Mouse (Mus musculus) gastrocnemius, postnatal 10 days (tissue): Measurements from ENCODE around the gene Fgf3. TPM values are rescaled to one million over a fixed set of nuclear protein-coding genes. Genes with fewer than 3 reads are reported as not detected.

Experiments used
- DNase-seq: peaks from one replicate; pipeline ENCODE4 v3.0.0; 2021; ENCODE audit warnings: mixed read lengths
- long read RNA-seq, 2 experiments: library from polyadenylated mRNA; stranded (forward); transcript quantifications; one replicate each; pipeline ENCODE4 v2.0.0; 2021
- total RNA-seq, 2 experiments: library from RNA; stranded (reverse); gene quantifications; 2 replicates each; pipeline ENCODE4 v1.2.3; 2021

The Fgf3 gene
- not detected for total RNA-seq
- long read RNA-seq, experiment 1, result 0 reads
- long read RNA-seq, experiment 2, result 0 reads

GRCm38 (mm10) chr7:144837891-144838488 is at the start of gene Fgf3:
TSS of gene Fgf3 (plus strand) at chr7:144838083.
- DNase-seq, result no peak

- no peak for DNase-seq
Measured at GRCm38 (mm10) chr7:144788631-144789030, 49.3 kb upstream of the Fgf3 start.

GRCm38 (mm10) chr7:144789601-144790556 is 48.0 kb upstream of the Fgf3 start:
- no peak for DNase-seq

GRCm38 (mm10) chr7:144791426-144791825 is 46.5 kb upstream of the Fgf3 start:
- DNase-seq, result no peak

GRCm38 (mm10) chr7:144793296-144793695 is 44.6 kb upstream of the Fgf3 start:
- no peak for DNase-seq

- DNase-seq, result no peak
Measured at GRCm38 (mm10) chr7:144795976-144796474, 41.9 kb upstream of the Fgf3 start.

- no peak for DNase-seq
Measured at GRCm38 (mm10) chr7:144796986-144797735, 40.7 kb upstream of the Fgf3 start.

- DNase-seq, result no peak
Measured at GRCm38 (mm10) chr7:144798471-144798870, 39.4 kb upstream of the Fgf3 start.

- no peak for DNase-seq
Measured at GRCm38 (mm10) chr7:144807036-144807435, 30.8 kb upstream of the Fgf3 start.

- no peak for DNase-seq
Measured at GRCm38 (mm10) chr7:144807976-144808577, 29.8 kb upstream of the Fgf3 start.

GRCm38 (mm10) chr7:144811521-144811920 is 26.4 kb upstream of the Fgf3 start:
- DNase-seq, result no peak

GRCm38 (mm10) chr7:144821901-144822300 is 16.0 kb upstream of the Fgf3 start:
- DNase-seq, result no peak

- no peak for DNase-seq
Measured at GRCm38 (mm10) chr7:144823988-144824387, 13.9 kb upstream of the Fgf3 start.

GRCm38 (mm10) chr7:144828369-144828768 is 9.5 kb upstream of the Fgf3 start:
- DNase-seq, result no peak

- peak; percentile 17 for DNase-seq
Measured at GRCm38 (mm10) chr7:144838522-144839503, 930 bp downstream of the Fgf3 start.

GRCm38 (mm10) chr7:144846158-144846557 is 8.3 kb downstream of the Fgf3 start:
- peak; percentile 53 for DNase-seq

- DNase-seq, result no peak
Measured at GRCm38 (mm10) chr7:144847067-144847466, 9.2 kb downstream of the Fgf3 start, which contains the start of gene Fgf4. TSS of gene Fgf4 (plus strand) at chr7:144847367.

- no peak for DNase-seq
Measured at GRCm38 (mm10) chr7:144851321-144851720, 13.4 kb downstream of the Fgf3 start.

- DNase-seq, result no peak
Measured at GRCm38 (mm10) chr7:144854966-144855365, 17.1 kb downstream of the Fgf3 start.

GRCm38 (mm10) chr7:144857158-144857557 is 19.3 kb downstream of the Fgf3 start:
- no peak for DNase-seq
